Mouse (Mus musculus) urinary bladder, postnatal 25 days (tissue): ENCODE results near the gene Olfr1369-ps1.
A peak's percentile ranks its signal among the peaks of the same experiment; 100 is the strongest.
"Not testable (repeated sequence)": the region's sequence is repeated elsewhere in the genome, so short reads cannot be mapped to it uniquely, and the experiment has no call there.

Source experiments
- DNase-seq: peaks from one replicate; pipeline ENCODE4 v3.0.0; 2022; ENCODE audit warnings: low spot score

Gene Olfr1369-ps1

GRCm38 (mm10) chr13:21111183-21111582 lies at the start of gene Olfr1369-ps1:
Gene Olfr1369-ps1, plus strand, starts transcription at chr13:21111483.
- not testable (repeated sequence) for DNase-seq

GRCm38 (mm10) chr13:21066021-21066420 lies 45.3 kb upstream of the Olfr1369-ps1 start:
- DNase-seq: no peak

- no peak for DNase-seq
Measured at GRCm38 (mm10) chr13:21074847-21075246, 36.4 kb upstream of the Olfr1369-ps1 start, which contains the start of gene Olfr1370. Gene Olfr1370, minus strand, starts transcription at chr13:21074947.

GRCm38 (mm10) chr13:21082686-21083085 lies 28.6 kb upstream of the Olfr1369-ps1 start:
- DNase-seq: no peak

GRCm38 (mm10) chr13:21109759-21110158 lies 1.5 kb upstream of the Olfr1369-ps1 start:
- DNase-seq: no peak

- no peak for DNase-seq
Measured at GRCm38 (mm10) chr13:21110441-21110840, 842 bp upstream of the Olfr1369-ps1 start.

- DNase-seq: no peak
Measured at GRCm38 (mm10) chr13:21114121-21114520, 2.8 kb downstream of the Olfr1369-ps1 start.

GRCm38 (mm10) chr13:21129339-21129738 lies 18.1 kb downstream of the Olfr1369-ps1 start, which contains the start of gene Olfr263:
Gene Olfr263, plus strand, starts transcription at chr13:21129639.
- not testable (repeated sequence) for DNase-seq

- DNase-seq: no peak
Measured at GRCm38 (mm10) chr13:21142421-21142820, 31.1 kb downstream of the Olfr1369-ps1 start.

- DNase-seq: no peak
Measured at GRCm38 (mm10) chr13:21145767-21146166, 34.5 kb downstream of the Olfr1369-ps1 start, which contains the start of gene Olfr1368. Gene Olfr1368, minus strand, starts transcription at chr13:21145867.

- DNase-seq: no peak
Measured at GRCm38 (mm10) chr13:21155888-21156287, 44.6 kb downstream of the Olfr1369-ps1 start.

- no peak for DNase-seq
Measured at GRCm38 (mm10) chr13:21158071-21158470, 46.8 kb downstream of the Olfr1369-ps1 start.

GRCm38 (mm10) chr13:21158785-21159474 lies 47.6 kb downstream of the Olfr1369-ps1 start:
- peak; percentile 86 for DNase-seq

GRCm38 (mm10) chr13:21159475-21159819 lies 48.2 kb downstream of the Olfr1369-ps1 start:
- DNase-seq: no peak

GRCm38 (mm10) chr13:21160041-21160511 lies 48.8 kb downstream of the Olfr1369-ps1 start:
- no peak for DNase-seq

- DNase-seq: peak; percentile 94
Measured at GRCm38 (mm10) chr13:21160657-21161590, 49.6 kb downstream of the Olfr1369-ps1 start.

GRCm38 (mm10) chr13:21161591-21161990 lies 50.3 kb downstream of the Olfr1369-ps1 start:
- DNase-seq: no peak

GRCm38 (mm10) chr13:21162591-21162990 lies 51.3 kb downstream of the Olfr1369-ps1 start:
- DNase-seq: no peak

GRCm38 (mm10) chr13:21166936-21167909 lies 55.9 kb downstream of the Olfr1369-ps1 start:
- DNase-seq: peak; percentile 62

GRCm38 (mm10) chr13:21167910-21168300 lies 56.6 kb downstream of the Olfr1369-ps1 start:
- DNase-seq: no peak

GRCm38 (mm10) chr13:21168371-21169011 lies 57.2 kb downstream of the Olfr1369-ps1 start:
- DNase-seq: no peak
